In the genomic region with DNA sequence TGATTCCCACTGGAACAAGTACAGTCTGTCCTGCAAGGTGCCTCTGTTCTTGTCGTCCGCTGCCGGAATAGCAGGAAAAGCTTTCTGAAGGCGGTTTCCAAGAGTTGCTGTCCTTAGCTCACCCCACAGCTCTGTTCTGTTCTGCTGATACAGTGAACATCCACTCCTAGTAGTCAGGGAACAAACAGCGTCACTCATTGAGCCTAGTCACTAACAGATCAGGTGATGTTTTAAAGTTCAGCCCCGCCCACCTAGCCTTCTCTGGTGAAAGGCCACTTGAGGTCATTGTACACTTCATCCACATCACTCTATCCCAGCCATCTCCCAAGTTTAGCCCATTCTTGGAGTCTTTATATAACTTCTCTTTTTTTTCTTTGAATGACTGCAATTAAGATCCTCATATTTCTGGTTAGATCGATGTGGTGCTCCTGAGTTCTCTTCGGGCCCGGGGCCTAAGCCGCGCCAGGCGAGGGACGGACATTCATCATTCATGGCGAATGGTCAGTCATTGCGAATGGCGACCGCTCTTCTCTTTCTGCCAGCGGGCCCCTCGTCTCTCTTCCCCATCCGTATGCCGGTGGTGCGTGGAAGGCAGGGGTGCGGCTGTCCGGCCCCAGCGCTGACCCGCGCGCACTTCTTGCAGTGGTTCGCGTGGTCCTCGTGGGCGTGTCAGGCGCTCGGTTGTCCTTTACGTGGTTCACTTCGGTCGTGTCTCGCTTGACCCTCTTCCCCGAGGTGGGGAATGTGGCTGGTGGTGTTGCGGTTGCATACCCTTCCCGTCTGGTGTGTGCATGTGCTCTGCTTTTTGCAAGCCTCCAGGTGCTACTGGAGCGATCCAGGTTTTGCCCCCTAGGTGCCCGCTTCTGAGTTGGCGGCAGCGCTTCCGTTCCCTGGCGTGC, we compare ENCODE assay signal across 8 mouse cellular contexts. TPM values are rescaled to one million over a fixed set of nuclear protein-coding genes. Genes with fewer than 3 reads are reported as not detected.
DNase-seq lines count a peak whose midpoint lies in the region; ATAC-seq lines count a peak whose summit lies in the region.

No protein-coding gene starts in this region.

- H3K9ac ChIP-seq in forebrain, embryonic 11.5 days (ENCODE audit: low read length) = no peak overlapping the region; the same call in 1 of the 2 replicates
- peak overlapping the region; percentile 66 for H3K9ac ChIP-seq in heart, embryonic 14.5 days (ENCODE audit: low read length)
- no peak overlapping the region for H3K9ac ChIP-seq in liver, embryonic 13.5 days
- peak overlapping the region; percentile 25; the same call in 1 of the 2 replicates for H3K9ac ChIP-seq in neural tube, embryonic 14.5 days (replicated peaks; ENCODE audit: low read depth, low read length)

- ATAC-seq in CD4-positive, CD25-positive, alpha-beta regulatory T cell, adult 4 months = no peak
- peak; percentile 66 for ATAC-seq in forebrain, embryonic 11.5 days (replicated peaks; ENCODE audit: low FRiP score)
- ATAC-seq in heart, embryonic 14.5 days (ENCODE audit: insufficient number of reproducible peaks, insufficient read depth, low FRiP score, low read depth) = no peak
- ATAC-seq in liver, embryonic 13.5 days (ENCODE audit: low read depth) = no peak
- peak; percentile 78 for ATAC-seq in neural tube, embryonic 14.5 days (ENCODE audit: low read depth)
- no peak for ATAC-seq in erythroblast, adult 5-6 weeks (replicated peaks; ENCODE audit: low FRiP score, poor library complexity, severe bottlenecking)

- H3K4me3 ChIP-seq in forebrain, embryonic 11.5 days (ENCODE audit: low read depth, low read length) = peak overlapping the region; percentile 31
- H3K4me3 ChIP-seq in heart, embryonic 14.5 days (ENCODE audit: control insufficient read depth in 1 of 2, insufficient read depth in 1 of 2, low read depth in 1 of 2, low read length in 2 of 2) = peak overlapping the region; percentile 49 to 50
- peak overlapping the region; percentile 38 for H3K4me3 ChIP-seq in liver, embryonic 13.5 days (replicated peaks)
- peak overlapping the region; percentile 37 for H3K4me3 ChIP-seq in neural tube, embryonic 14.5 days (ENCODE audit: low read depth, low read length)

- no peak overlapping the region for H3K27ac ChIP-seq in forebrain, embryonic 11.5 days (ENCODE audit: low read depth, low read length)
- H3K27ac ChIP-seq in heart, embryonic 14.5 days (replicated peaks in 1 of 2; ENCODE audit: control insufficient read depth in 1 of 2, insufficient read depth in 1 of 2, low read depth in 2 of 2, low read length in 2 of 2) = no peak overlapping the region
- no peak overlapping the region for H3K27ac ChIP-seq in liver, embryonic 13.5 days
- no peak overlapping the region for H3K27ac ChIP-seq in neural tube, embryonic 14.5 days (ENCODE audit: low read depth, low read length)

- DNase-seq in CD4-positive, CD25-positive, alpha-beta regulatory T cell, adult 2 months (ENCODE audit: low read depth, low spot score) = peak; percentile 51
- peak; percentile 64 for DNase-seq in forebrain, embryonic 11.5 days (ENCODE audit: low spot score)
- peak; percentile 30 for DNase-seq in kidney, postnatal 10 days
- DNase-seq in liver, embryonic 13.5 days = no peak

- H3K4me1 ChIP-seq in forebrain, embryonic 11.5 days (replicated peaks; ENCODE audit: control insufficient read depth, insufficient read depth, low read length) = no peaks in the 10 kb centered on the region
- H3K4me1 ChIP-seq in heart, embryonic 14.5 days (ENCODE audit: control insufficient read depth in 2 of 2, insufficient read depth in 2 of 2, low read length in 2 of 2) = 0 out of 4 replicates have a peak, but pooled peaks cover 0 to 4% of the 10 kb centered on the region in 2 experiments
- H3K4me1 ChIP-seq in liver, embryonic 13.5 days (replicated peaks) = no peaks in the 10 kb centered on the region
- H3K4me1 ChIP-seq in neural tube, embryonic 14.5 days (ENCODE audit: control insufficient read depth, insufficient read depth, low read length) = no peaks in the 10 kb centered on the region

- H3K27me3 ChIP-seq in forebrain, embryonic 11.5 days (ENCODE audit: control insufficient read depth, insufficient read depth, low read length) = no peaks in the 10 kb centered on the region; the same call in 1 of the 2 replicates
- H3K27me3 ChIP-seq in heart, embryonic 14.5 days (ENCODE audit: control insufficient read depth, insufficient read depth, low read length) = peaks cover 4% of the 10 kb centered on the region; the same call in 1 of the 2 replicates
- peaks cover 18% of the 10 kb centered on the region; the same call in 1 of the 2 replicates for H3K27me3 ChIP-seq in liver, embryonic 13.5 days
- H3K27me3 ChIP-seq in neural tube, embryonic 14.5 days (ENCODE audit: control insufficient read depth, insufficient read depth, low read length) = 0 out of 2 replicates have a peak, but pooled peaks cover 3% of the 10 kb centered on the region

- WGBS in forebrain, embryonic 11.5 days = 13% methylated on average over 47 of the region's 47 CpGs
- WGBS in heart, embryonic 14.5 days = 15% methylated on average over 47 of the region's 47 CpGs
- WGBS in liver, embryonic 13.5 days (ENCODE audit: insufficient replicate concordance) = 15% methylated on average over 47 of the region's 47 CpGs
- 19% methylated on average over 47 of the region's 47 CpGs for WGBS in neural tube, embryonic 14.5 days

- H3K36me3 ChIP-seq in forebrain, embryonic 11.5 days (ENCODE audit: control insufficient read depth, insufficient read depth, low read length) = no peaks in the 10 kb centered on the region
- no peaks in the 10 kb centered on the region for H3K36me3 ChIP-seq in heart, embryonic 14.5 days (ENCODE audit: control insufficient read depth, insufficient read depth, low read length)
- H3K36me3 ChIP-seq in liver, embryonic 13.5 days = no peaks in the 10 kb centered on the region
- no peaks in the 10 kb centered on the region for H3K36me3 ChIP-seq in neural tube, embryonic 14.5 days (ENCODE audit: control insufficient read depth, insufficient read depth, low read length)

- H3K4me2 ChIP-seq in forebrain, embryonic 11.5 days (ENCODE audit: low read depth, low read length, severe bottlenecking) = peak overlapping the region; percentile 79
- peak overlapping the region; percentile 94 for H3K4me2 ChIP-seq in heart, embryonic 14.5 days (ENCODE audit: low read length)
- H3K4me2 ChIP-seq in liver, embryonic 13.5 days = peak overlapping the region; percentile 61
- H3K4me2 ChIP-seq in neural tube, embryonic 14.5 days (ENCODE audit: low read depth, low read length) = peak overlapping the region; percentile 76

- H3K9me3 ChIP-seq in forebrain, embryonic 11.5 days (ENCODE audit: control insufficient read depth, low read length) = no peaks in the 10 kb centered on the region
- H3K9me3 ChIP-seq in heart, embryonic 14.5 days (ENCODE audit: control insufficient read depth, low read length) = no peaks in the 10 kb centered on the region
- no peaks in the 10 kb centered on the region for H3K9me3 ChIP-seq in liver, embryonic 13.5 days (replicated peaks)
- H3K9me3 ChIP-seq in neural tube, embryonic 14.5 days (ENCODE audit: control insufficient read depth, low read length) = no peaks in the 10 kb centered on the region

RNA-seq across cellular contexts. Expression of a gene that starts 20.2 kb away (rescaled TPM):
- polyA plus RNA-seq in CD4-positive, CD25-positive, alpha-beta regulatory T cell, adult 4 months (2017; shearing (Covaris generic)) = not detected
- polyA plus RNA-seq in forebrain, embryonic 11.5 days (2014; fragmentation: Nextera tagmentation; extraction: Ambion mirVana) = not detected in 2 replicates
- 0.05 TPM in 1 of 2 replicates, not detected in the other for polyA plus RNA-seq in heart, embryonic 14.5 days (2014; fragmentation: Nextera tagmentation; extraction: Ambion mirVana)
- not detected in 2 replicates for polyA plus RNA-seq in liver, embryonic 13.5 days (2015; fragmentation: Nextera tagmentation; extraction: Ambion mirVana)
- polyA plus RNA-seq in neural tube, embryonic 14.5 days (2014; fragmentation: Nextera tagmentation; extraction: Ambion mirVana) = not detected in 2 replicates
- total RNA-seq in erythroblast, adult 5-6 weeks (2015; ENCODE audit: low replicate concordance) = not detected in 2 replicates
- total RNA-seq in erythroblast, adult 5-6 weeks (2017; ENCODE audit: low replicate concordance) = not detected in 2 replicates

RNA-seq across cellular contexts. Expression of a gene that starts 51.0 kb away (rescaled TPM):
- polyA plus RNA-seq in CD4-positive, CD25-positive, alpha-beta regulatory T cell, adult 4 months (2017; shearing (Covaris generic)) = 10 to 100 TPM; 15.0 to 18.4 TPM
- polyA plus RNA-seq in forebrain, embryonic 11.5 days (2014; fragmentation: Nextera tagmentation; extraction: Ambion mirVana) = 36.0 and 40.9 TPM in 2 replicates
- 13.7 and 16.4 TPM in 2 replicates for polyA plus RNA-seq in heart, embryonic 14.5 days (2014; fragmentation: Nextera tagmentation; extraction: Ambion mirVana)
- polyA plus RNA-seq in liver, embryonic 13.5 days (2015; fragmentation: Nextera tagmentation; extraction: Ambion mirVana) = 5.9 and 6.9 TPM in 2 replicates
- 29.9 and 38.3 TPM in 2 replicates for polyA plus RNA-seq in neural tube, embryonic 14.5 days (2014; fragmentation: Nextera tagmentation; extraction: Ambion mirVana)
- 1.9 and 2.7 TPM in 2 replicates for total RNA-seq in erythroblast, adult 5-6 weeks (2015; ENCODE audit: low replicate concordance)
- total RNA-seq in erythroblast, adult 5-6 weeks (2017; ENCODE audit: low replicate concordance) = 2.5 and 6.0 TPM in 2 replicates

Comparison
In these comparisons a context has a peak if more than half of its experiments do, and no peak if none do; other contexts are left out.
1. ATAC-seq: peak in forebrain, embryonic 11.5 days (single experiment) and neural tube, embryonic 14.5 days (single experiment); none in CD4-positive, CD25-positive, alpha-beta regulatory T cell, adult 4 months (single experiment), heart, embryonic 14.5 days (single experiment), liver, embryonic 13.5 days (single experiment) and erythroblast, adult 5-6 weeks (single experiment).
2. H3K9ac ChIP-seq: peak in heart, embryonic 14.5 days (single experiment) and neural tube, embryonic 14.5 days (single experiment); none in forebrain, embryonic 11.5 days (single experiment) and liver, embryonic 13.5 days (single experiment).
3. Peak in every context shown above with its lines, with median percentiles within 50 percentile points of each other: H3K4me2 ChIP-seq and H3K4me3 ChIP-seq.